Mouse (Mus musculus) retina, postnatal 1 day (tissue): ENCODE results near the gene 0610010K14Rik.
A peak's percentile ranks its signal among the peaks of the same experiment; 100 is the strongest.

Experiments used
- DNase-seq: peaks from one replicate; pipeline ENCODE4 v3.0.0-alpha.2; 2012

0610010K14Rik gene

DNA sequence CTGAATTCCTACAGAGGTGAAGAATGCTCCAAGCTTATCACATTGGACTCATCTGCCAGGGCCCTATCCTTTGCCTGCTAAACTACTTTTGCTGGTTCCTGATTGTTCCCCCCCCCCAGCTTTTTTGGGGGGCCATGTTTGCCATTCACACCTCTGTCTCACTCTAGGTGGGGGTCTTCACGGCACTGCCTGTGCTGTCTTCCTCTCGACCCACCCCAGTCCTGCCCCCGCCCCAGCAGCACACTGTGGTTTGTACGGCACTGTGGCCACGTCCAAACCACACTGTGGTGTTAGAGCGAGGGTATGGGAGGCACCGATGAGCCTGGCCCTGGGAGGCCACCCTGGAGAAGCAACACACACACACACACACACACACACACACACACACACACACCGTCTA is 3.2 kb downstream of the 0610010K14Rik start:
- no peak for DNase-seq

DNA sequence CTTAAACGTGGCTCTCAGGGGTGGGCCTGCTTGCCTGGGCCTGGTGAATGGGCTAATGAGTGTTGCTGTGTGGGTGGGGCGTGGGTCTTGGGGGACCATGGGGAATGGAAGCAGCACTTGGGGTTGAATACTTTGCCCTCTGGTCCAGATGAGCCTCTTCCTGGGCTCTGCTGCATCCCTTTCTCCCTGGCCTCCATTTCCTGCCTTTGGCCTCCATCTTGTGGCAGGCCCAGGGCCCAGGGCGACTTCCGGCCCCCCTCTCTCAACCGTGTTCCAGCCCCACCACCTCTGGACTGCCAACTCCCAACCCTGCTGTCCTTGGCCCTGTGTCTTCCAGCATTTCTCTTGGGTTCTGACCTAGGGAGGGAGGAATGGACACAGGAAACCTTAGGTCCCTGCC is 3.7 kb downstream of the 0610010K14Rik start:
- DNase-seq, result no peak

DNA sequence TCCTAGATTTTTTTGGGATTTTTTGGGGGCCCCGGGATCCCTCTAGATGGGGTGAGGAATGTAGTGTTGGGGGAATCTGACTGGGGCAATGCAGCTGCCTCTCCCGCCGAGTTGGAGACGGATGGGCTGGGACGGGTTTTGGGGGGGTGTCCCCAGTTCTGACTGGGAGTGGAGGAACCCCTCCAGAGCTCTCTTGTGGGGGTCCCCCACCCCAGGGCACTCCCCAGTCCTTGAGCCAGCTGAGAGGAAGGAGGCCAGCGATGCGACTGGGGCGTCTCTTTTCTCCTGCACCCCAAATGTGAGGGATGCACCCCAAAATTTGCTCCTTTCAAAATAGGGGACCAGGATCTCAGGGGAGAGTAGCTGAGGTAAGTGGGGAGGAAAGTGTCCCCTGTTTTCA is 4.7 kb downstream of the 0610010K14Rik start:
- DNase-seq, result no peak

DNA sequence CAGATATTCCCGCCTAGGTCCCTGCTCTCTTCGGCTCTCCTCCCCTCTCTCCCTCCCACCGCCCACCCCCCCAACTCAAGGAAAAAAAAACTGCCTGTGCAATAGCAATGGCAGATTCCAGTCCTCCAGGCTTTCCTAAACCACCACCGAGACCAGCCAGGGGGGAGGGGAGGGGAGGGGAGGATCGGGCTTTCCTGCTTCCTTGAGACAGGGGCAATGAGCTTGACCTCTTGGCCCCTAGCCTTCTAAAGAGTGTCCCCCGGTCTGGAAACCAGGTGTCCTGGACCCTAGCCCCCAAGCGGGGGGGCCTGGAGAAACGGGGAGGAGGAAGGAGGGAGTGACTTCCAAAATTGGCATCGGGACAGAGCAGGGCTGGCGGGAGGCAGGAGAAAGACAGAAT is 5.2 kb downstream of the 0610010K14Rik start:
- peak; percentile 89 for DNase-seq

DNA sequence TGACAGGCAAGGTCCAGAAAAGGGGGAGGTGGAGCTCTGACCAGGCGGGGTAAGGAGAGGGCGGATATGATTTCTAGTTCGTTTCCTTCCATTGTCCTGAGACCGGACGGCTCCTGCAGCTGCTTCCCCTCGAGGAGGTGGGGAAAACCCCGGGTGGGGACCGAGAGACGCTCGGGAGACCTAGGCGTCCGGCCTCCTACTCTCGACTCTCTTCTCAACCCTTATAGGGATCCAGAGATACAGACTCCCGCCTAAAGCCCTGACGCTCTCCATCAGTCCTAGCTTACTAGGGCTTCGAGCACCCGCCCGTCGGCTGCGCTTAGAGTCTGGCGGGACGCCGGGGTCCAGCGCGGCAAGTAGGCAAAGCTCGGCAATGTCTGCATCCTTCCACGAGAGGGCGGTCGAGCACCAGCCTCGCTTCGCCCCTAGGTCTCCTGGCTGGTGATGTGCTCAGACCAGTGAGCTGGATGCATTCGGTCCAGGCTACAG is 7.4 kb downstream of the 0610010K14Rik start:
- peak; percentile 90 for DNase-seq

DNA sequence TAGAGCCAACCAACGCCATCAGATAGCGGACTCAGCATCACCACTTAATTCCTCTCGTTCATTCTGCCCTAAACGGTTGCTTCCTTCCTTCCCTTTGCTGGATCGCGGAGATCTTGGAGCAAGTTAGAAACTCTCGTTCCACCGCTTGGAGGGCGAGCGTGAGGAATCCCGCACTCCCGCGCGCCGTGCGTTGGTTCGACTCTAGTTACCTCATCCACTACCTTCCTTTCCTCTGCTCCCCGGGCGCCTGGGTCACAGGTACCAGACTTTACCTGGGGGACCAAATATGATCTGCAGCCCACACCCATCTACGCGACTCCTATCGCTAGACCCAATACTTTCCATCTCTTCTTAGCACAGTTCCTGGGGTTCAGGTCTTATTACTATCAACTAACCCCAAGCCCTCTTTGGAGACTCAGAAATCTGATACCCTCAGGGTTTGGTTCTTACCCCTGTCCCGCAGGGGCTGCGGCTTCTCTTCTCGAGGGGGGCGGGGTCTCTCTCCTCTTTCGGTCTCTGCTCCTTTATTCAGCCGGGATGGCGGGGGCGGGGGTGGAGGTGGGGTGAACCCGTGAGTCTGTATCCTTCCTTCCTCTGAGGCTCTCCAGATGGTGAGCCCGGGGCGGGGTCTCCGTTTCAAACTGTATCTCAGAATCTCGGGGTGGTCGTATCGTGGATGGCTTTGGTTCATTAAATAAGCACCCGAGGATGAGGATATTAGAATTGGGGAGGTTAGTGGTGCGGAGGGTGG is 8.3 kb downstream of the 0610010K14Rik start, which contains the start of gene Bcl6b:
Gene Bcl6b, minus strand, starts transcription at position 539 of the 751 bp plus-strand sequence.
- DNase-seq, result no peak

DNA sequence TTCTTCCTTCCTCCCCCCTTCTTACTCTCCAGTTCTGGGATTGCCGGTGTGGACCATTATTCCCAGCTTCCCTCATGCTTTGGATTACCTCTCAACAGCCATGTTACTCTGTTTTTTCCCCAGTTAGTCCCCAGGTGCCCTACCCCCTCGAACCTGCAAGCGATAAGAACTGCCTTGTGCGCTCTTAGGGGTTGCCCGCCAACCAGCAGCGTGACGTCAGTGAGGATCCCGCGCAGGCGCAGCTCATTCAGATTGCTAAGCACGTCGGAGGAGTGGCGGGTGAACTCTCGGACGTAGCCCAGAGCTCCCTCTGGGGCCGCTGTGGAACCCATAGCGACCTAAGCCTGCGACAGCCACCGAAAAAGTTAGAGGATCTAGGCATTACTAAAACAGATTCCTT is 8.9 kb downstream of the 0610010K14Rik start:
- DNase-seq, result peak; percentile 87

DNA sequence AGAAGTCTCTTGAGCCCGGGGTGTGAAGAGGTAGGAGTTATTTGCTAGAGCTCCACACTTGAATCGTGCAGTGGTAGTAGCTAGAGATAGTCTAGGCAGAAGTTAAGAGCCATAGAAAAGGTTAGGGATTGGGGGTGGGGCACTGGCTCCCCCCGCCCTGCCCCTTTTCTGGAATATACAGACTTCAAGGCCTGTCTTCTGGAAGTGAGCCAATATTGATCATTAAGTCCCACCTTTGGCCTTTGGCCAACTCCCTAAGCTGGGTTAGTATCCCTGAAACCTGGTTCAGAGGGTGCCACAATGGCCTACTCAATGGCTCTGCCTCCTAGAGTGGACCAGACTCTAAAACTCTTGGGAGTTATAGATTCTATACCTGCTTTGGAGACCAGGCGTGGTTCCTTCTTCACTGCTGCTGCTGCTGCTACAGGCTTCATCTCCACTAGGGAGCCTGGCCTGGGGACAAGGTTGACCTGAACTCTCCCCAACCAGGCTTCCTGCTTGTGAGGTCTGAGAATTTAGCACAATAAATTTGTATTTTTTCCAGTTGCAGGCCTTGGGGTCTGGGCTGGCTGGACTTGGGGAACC is 10.0 kb downstream of the 0610010K14Rik start:
- no peak for DNase-seq

DNA sequence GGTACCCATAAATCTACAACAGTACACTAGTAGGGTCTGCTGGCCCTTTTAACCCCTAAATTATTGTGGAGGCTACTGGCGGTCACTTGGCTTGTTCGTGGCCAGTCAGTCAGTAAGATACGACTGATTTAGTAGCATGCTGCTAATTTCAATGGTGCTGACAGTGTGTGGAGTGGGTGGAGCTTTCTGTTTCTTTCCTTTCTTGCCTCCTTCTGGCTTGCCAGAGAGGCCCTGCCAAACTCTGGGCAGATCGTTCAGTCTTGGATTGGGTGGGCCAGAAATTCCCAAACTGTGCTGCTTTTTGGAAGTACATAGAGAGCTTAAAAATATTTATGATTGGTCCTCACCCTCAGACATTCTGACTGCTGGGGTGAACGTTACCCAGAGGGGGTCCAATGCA is 10.6 kb downstream of the 0610010K14Rik start:
- DNase-seq, result no peak

DNA sequence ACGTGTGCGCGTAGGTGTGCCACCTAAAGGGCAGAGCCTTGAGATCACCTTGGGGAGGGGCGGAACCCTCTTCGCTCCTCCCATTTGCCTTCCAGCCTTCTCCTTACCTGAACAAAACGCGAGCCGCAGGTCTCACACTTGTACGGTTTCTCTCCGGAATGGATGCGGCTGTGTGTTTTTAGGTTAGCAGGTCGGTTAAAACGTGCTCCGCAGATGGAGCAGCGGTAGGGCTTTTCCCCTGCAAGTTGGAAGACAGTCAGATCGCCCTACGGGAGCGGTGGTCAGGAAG is 11.2 kb downstream of the 0610010K14Rik start:
- peak; percentile 12 for DNase-seq

DNA sequence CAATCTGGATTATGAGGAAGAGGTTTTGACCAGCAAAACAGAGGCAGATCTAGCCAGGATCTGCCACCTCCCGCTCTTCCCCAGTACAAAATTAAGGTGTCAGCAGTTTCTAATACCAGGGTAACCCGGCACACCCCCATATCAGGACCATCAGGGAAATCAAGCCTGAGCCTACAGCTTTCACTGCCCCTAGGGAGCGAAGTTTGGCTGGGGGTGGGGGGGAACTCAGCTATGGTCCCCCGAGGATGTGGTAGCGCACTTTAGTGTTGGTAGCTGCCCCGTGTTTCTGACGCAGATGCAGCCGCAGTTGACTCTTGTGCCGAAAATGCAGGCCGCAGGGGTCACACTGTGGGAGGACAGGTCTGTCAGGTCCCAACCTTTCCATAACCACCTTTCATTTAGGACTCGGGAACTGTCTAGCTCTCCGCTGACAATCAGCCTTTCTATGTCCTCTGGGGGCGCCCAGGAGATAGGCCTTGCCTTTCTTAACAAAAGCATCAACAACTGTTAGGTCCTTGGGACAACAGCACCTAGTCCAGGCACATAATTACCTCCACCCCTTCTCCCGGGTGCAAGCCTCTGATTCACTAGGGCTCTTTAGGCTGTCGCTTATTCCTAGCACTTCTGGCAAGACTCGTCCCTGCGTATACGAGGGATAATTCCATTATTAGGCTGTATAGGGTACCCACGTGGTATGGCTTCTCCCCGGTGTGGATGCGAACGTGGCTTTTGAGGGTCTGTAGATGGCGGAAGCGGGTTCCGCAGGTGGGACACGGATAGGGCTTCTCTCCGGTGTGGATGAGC is 11.7 kb downstream of the 0610010K14Rik start:
- peak; percentile 23 for DNase-seq

DNA sequence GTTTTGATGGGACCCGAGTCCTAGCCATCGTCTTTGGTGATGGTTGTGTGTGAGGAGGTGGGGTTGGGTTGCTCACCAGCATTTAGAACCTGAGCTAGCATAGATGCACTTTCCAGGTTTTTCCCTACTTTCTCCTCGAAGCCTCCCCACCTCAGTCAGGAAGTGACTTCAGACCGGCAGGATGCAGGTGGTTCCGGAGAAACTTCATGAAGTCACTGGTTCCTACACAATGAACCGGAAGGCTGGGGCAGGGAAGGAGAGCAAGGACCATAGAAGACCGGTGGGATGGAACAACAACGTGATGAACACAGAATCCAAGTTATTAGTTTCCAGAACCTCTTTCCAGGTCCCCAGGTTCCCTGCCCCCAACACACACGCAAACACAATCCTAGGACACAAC is 14.0 kb downstream of the 0610010K14Rik start:
- DNase-seq, result no peak

DNA sequence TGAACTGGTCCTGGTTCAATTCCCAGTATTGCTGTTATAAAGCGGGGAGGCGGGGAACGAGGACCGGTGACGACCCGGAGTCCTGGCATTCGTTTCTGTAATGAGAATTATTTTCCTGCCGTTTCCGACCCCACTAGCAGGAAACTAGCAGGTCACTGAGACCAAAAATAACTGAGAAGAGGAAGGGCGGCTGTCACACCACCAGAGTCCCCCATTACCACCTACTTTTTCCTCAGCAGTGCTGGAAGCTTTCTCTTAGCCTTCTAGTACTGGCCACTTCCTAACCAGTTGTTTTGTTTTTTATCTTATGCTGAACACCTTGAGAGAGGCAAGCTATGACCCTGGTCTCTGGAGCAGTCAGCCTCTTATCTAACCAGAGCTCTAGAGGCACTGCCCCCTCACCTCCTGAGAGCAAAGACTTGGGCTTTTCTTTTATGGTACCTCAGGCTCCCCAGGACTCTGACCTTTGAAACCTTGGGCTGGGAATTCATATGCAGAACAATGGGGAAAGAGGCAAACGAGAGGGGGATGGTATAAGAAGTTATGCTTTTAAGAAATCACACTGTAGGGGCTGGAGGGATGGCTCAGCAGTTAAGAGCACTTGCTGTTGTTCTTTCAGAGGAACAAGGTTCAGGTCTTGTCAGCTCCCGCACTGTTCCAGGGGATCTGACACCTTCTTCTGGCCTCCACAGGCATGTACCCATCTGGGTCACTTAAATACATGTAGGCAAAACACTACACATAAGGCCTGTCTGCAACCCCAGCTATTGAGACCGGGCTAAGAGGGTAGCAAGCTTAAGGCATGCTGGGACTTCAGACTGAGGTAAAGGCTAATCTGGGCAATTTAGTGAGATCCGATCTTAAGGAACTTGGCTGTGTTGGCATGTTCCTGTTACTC is 15.9 kb downstream of the 0610010K14Rik start:
- DNase-seq, result no peak

DNA sequence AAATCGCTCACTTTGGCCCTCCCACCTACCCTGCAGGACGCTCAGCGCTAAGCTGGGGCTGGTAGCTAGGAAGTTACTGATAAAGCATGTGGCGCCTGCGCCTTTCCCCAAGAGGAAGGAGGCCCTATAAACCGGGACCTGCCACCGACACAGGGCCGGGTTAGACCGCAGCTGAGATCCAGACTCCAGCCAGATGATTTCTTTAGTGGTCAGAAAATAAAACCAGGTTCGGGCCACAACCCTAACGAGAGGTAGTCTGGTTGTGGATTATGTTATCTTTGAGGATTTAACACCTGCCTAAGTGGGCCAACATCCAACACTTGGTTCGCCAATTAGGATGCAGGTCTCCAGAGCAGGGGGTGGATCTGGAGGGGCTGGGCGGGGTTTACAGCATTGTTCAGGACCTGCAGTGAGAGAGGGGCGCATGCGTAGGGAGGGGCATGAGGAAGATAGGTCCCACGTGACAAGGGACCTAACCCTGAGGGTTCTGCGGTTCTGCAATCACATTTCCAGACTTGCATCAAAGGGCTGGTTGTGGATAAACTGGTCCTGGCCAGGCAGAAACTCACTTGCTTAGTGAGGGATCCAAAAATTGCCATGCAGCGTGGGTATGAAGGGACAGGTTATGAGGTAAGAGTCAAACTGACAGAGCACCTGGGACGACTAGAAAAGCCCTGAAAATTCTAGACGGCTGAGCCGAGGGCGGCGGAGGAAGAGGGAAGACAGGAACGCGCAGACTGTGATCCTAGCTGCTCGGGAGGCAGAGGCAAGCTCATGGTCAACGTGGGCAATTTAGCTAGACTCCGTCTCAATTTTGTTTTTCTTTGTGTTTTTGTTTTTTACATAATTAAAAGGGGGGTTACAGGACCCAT is 16.7 kb downstream of the 0610010K14Rik start, which contains the start of gene Slc16a13:
Gene Slc16a13, minus strand, starts transcription at position 334 of the 872 bp plus-strand sequence.
- DNase-seq, result peak; percentile 98

DNA sequence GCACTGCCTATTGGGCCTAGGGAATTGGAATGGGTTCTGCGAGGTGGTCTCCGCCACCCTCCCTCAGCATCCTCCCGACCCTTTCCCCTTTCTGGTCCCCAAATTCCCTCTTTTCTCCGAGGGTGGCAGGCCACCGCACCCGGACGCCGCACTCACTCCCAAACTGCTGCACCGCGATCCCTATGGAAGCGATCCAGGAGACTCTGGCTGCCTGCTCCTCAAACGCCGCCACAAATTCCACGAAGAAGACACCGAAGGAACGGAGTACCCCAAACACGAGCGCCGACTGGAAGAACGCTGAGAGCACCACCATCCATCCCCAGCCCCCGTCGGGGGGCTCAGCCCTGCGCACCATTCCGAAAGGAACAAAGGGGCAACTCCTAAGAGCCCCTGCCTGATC is 17.4 kb downstream of the 0610010K14Rik start:
- DNase-seq, result no peak

DNA sequence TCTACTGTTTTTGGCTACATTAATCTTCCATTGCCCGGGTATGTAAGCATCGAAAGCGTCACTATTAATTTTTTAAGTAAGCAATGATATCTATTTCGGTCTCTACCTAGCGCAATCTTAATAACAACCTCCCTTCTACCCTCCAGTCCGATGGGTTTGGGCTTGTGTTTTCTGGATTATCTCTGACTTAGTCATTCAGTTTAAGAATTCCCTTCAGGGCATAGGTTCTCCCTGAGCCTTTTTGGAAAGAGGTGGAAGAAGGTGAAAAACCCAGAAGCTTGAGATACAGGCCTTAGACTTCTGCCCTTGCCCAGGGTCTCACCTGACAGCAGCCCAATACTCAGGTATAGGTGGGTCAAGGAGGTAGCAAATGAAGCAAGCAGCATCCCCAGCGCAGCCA is 17.8 kb downstream of the 0610010K14Rik start:
- no peak for DNase-seq

DNA sequence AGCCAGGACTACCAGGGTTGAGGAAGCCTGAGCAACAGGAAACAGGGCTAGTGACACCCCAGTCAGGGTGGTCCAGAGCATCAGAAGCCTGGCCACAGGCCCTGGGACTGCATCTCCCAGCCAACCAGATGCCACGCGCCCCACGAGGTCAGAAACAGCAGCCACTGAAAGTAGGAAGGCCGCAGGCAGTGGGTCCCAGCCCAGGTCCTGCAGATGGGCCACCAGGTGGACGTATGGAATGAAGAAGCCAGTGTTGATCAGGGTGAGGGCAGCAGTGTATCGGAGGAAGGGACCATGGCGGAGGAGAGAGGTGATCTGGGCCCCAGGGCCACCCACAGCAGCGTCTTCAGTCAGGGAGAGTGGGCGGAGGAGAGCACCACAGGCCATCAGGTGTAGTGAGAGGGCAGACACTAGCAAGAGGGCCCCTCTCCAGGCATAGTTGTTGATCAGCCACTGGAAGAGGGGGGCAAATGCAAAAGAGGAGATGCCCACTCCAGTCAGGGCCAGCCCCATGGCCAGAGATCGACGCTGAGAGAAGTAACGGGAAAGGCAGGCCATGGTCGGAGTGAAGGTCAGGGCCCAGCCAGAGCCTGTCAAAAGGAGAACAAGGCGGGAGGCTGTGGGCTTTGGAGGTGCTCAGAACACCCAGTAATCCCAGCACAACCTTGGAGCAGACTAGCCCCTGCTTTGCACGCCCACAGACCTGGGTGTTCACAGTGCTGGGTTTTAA is 18.8 kb downstream of the 0610010K14Rik start:
- DNase-seq, result no peak

DNA sequence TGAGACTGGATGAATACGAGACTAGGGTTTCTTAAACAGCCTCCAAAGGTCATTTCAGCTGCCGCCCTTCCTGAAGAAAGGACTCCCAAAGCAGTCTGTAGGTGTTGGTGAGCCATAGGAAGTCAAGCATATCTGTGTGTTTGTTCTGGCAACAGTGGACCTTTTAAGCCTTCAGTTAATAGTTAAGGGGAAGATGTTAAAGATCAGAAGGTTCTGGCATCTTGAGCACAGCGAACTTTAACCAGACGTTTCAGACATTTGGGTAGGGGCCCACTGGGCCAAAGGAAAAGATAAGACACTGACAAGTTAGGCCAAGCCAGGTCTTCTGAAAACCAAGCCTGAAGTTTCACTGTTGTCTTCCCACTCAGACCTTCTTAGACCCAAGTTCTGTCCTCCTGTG is 19.7 kb downstream of the 0610010K14Rik start:
- no peak for DNase-seq

DNA sequence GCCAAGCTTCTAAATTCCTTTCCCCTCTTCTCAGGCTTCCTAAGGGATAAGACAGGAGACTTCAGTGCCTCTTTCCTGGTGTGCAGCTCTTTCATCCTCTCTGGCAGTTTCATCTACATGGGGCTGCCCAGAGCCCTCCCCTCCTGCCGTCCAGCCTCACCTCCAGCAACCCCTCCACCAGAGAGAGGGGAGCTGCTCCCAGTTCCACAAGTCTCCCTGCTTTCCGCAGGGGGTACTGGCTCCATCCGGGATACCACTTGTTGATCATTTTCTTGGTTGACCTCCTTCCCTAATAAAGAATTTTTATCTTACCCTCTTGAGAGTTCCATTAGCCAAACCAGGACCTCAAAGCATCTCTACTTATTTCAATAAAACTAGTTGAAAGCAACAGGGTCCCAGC is 21.6 kb downstream of the 0610010K14Rik start:
- no peak for DNase-seq

DNA sequence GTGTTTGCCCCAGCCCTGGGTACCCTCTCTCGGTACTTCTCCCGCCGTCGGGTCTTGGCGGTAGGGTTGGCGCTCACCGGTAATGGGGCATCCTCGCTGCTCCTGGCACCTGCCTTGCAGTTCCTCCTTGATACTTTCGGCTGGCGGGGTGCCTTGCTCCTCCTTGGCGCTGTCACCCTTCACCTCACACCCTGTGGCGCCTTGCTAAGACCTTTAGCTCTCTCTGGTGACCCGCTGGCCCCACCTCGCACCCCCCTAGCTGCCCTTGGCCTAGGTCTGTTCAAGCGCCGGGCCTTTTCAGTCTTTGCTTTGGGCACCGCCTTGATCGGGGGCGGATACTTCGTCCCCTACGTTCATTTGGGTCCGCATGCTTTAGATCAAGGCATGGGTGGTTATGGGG is 22.4 kb downstream of the 0610010K14Rik start:
- no peak for DNase-seq

DNA sequence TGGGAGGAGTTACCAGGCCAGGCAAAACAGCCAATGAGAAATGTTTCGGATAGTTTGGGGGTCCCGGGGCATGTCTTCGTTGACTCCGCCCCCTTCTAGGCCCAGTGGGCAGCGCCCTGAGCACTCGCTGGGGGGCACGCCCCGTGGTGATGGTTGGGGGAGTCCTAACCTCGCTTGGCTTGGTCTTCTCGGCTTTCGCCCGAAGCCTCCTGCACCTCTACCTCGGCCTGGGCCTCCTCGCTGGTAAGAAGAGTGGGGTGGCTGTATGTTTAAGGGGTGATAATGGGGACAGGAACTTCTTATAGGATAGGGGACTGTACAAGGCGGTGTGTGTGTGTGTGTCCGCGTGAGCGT is 22.9 kb downstream of the 0610010K14Rik start:
- DNase-seq, result no peak
